Mouse (Mus musculus) limb, embryonic 15.5 days (tissue): ENCODE measurements around the gene Gm20835. TPM values are rescaled to one million over a fixed set of nuclear protein-coding genes. Genes with fewer than 3 reads are reported as not detected.
"Not testable (repeated sequence)": the region's sequence is repeated elsewhere in the genome, so short reads cannot be mapped to it uniquely, and the experiment has no call there.

Experiments
- ATAC-seq: fragments of 200-750 bp; cut with Nextera tagmentation; 2 replicates; pipeline ENCODE4 v1.8.0; 2017; ENCODE audit warnings: low read depth, moderate TSS enrichment; ENCODE audit not compliant: insufficient number of reproducible peaks, low FRiP score, low TSS enrichment
- H3K27ac ChIP-seq: fragments of 300-500 bp; sonication (generic); 2 replicates; pipeline ENCODE4 v1.5.1; 2015; ENCODE audit warnings: moderate library complexity, mild to moderate bottlenecking, inconsistent platforms
- H3K27me3 ChIP-seq: fragments of 300-500 bp; sonication (generic); 2 replicates; pipeline ENCODE4 v1.6.1; 2015; ENCODE audit warnings: inconsistent platforms
- H3K36me3 ChIP-seq: fragments of 300-500 bp; sonication (generic); 2 replicates; pipeline ENCODE4 v1.6.1; 2015; ENCODE audit warnings: inconsistent platforms
- H3K4me1 ChIP-seq: fragments of 300-500 bp; sonication (generic); 2 replicates; pipeline ENCODE4 v1.6.1; 2015; ENCODE audit warnings: inconsistent platforms
- H3K4me2 ChIP-seq: fragments of 300-500 bp; sonication (generic); 2 replicates; pipeline ENCODE4 v1.6.1; 2015; ENCODE audit warnings: mild to moderate bottlenecking, inconsistent platforms
- H3K4me3 ChIP-seq: fragments of 300-500 bp; sonication (generic); 2 replicates; pipeline ENCODE4 v1.5.1; 2015; ENCODE audit warnings: mild to moderate bottlenecking, inconsistent platforms
- H3K9ac ChIP-seq: fragments of 300-500 bp; sonication (generic); 2 replicates; pipeline ENCODE4 v1.6.1; 2015; ENCODE audit warnings: inconsistent platforms
- H3K9me3 ChIP-seq: fragments of 300-500 bp; sonication (generic); 2 replicates; pipeline ENCODE4 v1.6.1; 2016; ENCODE audit warnings: inconsistent platforms
- WGBS: fragments of 180-500 bp; shearing (Covaris S2); methylation state at CpG from one replicate; pipeline ENCODE4 v1.1.7; 2015; 5-methylcytosine and 5-hydroxymethylcytosine counted together
- polyA plus RNA-seq: library from polyadenylated mRNA; unstranded; fragments of >200 nt; fragmentation: Nextera tagmentation; extraction: Ambion mirVana; gene quantifications from 2 replicates; pipeline ENCODE4 v1.2.1, GENCODE M21; 2015

Gene Gm20835
- not detected in 2 replicates for polyA plus RNA-seq

DNA sequence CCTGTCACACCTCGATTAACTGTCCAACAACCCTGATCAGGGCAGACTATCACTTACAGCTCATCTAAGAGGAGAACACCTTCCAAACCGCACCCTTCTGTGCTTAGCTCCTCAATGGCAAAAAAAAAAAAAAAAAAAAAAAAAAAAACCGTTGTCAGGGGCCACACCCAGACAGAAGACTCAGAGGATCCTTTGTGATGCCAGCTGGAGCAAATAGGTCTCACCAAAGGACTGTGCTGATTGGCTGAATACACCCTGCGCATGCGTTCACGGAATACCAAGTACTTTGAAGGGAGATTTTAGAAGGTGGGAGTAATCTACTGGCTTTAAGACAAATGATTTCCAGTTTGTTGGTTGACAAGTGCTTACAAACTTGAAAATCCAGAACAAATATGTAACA is at the start of gene Gm20835:
Gene Gm20835 (minus strand): TSS at position 101 of the 400 bp plus-strand sequence.
- H3K27me3 ChIP-seq, H3K4me3 ChIP-seq, H3K36me3 ChIP-seq, H3K4me1 ChIP-seq, H3K4me2 ChIP-seq, H3K9ac ChIP-seq, H3K27ac ChIP-seq, H3K9me3 ChIP-seq, ATAC-seq: not testable (repeated sequence)
- no CpG with 5 or more reads among the region's 6 CpGs for WGBS
